Mouse (Mus musculus): ENCODE data around the gene Lrba. TPM values are rescaled to one million over a fixed set of nuclear protein-coding genes. Genes with fewer than 3 reads are reported as not detected.
A peak's percentile ranks its signal among the peaks of the same experiment; 100 is the strongest.

Lrba gene
- polyA plus RNA-seq, 1 experiment from 2014 or later: 2.5 TPM

DNA sequence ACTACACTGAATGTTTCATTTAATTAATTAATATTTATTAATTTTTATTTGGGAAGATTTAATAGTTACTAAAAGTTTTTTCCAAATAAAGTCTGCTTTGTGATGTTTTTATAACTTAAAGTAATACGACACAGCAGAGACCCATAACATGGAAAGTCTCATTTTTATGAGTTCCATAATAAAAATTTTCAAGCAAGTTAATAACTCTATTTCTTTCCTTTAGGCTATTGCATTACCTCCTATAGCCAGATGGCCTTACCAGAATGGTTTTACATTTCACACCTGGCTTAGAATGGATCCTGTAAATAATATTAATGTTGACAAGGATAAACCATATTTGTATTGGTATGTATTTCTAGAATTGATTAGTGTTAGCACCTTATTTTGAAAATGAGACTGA lies 70.4 kb downstream of the Lrba start:
- 93% methylated on average over 1 of the region's 1 CpGs for WGBS
- Histone ChIP-seq H3K27me3 (replicated peaks; ENCODE audit: insufficient read depth, low read length) (no peaks in the 10 kb centered on the region), H3K9me3 (ENCODE audit: low read length) (no peaks in the 10 kb centered on the region), H3K4me2 (replicated peaks; ENCODE audit: low read depth, low read length) (no peak overlapping the region), H3K4me1 (ENCODE audit: insufficient read depth, low read depth, low read length) (no peaks in the 10 kb centered on the region), H3K36me3 (ENCODE audit: insufficient read depth, low read length) (no peaks in the 10 kb centered on the region), H3K4me3 (ENCODE audit: low read depth, low read length) (no peak overlapping the region), H3K9ac (replicated peaks; ENCODE audit: low read depth) (no peak overlapping the region), H3K27ac (ENCODE audit: low read length) (no peak overlapping the region)
- no peak for ATAC-seq
- TF ChIP-seq CTCF (IDR thresholded peaks at IDR 0.05): no peak
- DNase-seq (ENCODE audit: low spot score): no peak

DNA sequence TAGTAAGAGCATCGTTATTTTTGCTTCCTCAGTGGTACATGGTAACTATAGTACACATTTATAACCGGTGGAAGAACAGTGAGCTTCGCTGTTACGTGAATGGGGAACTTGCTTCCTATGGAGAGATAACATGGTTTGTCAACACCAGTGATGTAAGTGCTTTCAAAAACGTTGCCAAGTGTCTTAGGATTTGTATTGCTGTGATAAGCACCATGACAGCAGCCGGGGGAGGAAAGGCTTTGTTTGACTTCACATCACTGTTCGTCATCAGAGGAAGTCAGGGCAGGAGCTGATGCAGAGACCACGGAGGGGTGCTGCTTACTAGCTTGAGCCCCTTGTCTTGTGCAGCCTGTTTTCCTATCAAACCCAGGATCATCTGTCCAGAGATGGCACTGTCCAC lies 71.7 kb downstream of the Lrba start:
- Histone ChIP-seq H3K4me3 (ENCODE audit: low read depth, low read length) (no peak overlapping the region), H3K9me3 (ENCODE audit: low read length) (no peaks in the 10 kb centered on the region), H3K27me3 (replicated peaks; ENCODE audit: insufficient read depth, low read length) (no peaks in the 10 kb centered on the region), H3K4me2 (replicated peaks; ENCODE audit: low read depth, low read length) (no peak overlapping the region), H3K9ac (replicated peaks; ENCODE audit: low read depth) (no peak overlapping the region), H3K27ac (ENCODE audit: low read length) (no peak overlapping the region), H3K36me3 (ENCODE audit: insufficient read depth, low read length) (no peaks in the 10 kb centered on the region), H3K4me1 (ENCODE audit: insufficient read depth, low read depth, low read length) (no peaks in the 10 kb centered on the region)
- TF ChIP-seq EP300 (IDR thresholded peaks at IDR 0.05) (no peak), CTCF (IDR thresholded peaks at IDR 0.05) (no peak)
- DNase-seq (ENCODE audit: low spot score) (no peak), ATAC-seq (no peak)
- WGBS: 39% methylated on average over 8 of the region's 8 CpGs

DNA sequence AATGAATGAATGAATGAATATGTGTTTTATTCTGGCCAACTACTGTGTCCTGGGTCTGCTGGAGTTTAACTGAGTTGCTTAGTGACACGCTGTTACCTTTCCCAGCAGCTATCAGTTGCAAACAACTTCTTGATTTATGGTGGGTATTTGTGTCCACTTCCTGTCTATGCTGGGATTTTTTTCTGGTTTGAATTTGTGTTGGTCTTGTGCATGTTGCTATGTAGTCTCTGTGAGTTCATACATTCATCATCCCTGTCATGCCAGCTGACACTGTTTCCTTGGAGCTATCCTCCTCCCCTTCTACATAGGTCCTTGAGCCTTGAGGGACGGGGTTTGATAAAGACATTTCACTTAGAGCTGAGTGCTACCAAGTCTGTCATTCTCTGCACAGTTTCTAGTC lies 84.4 kb downstream of the Lrba start:
- H3K4me2 ChIP-seq (replicated peaks; ENCODE audit: low read depth, low read length): no peak overlapping the region
- H3K27ac ChIP-seq (ENCODE audit: low read length): no peak overlapping the region
- no peaks in the 10 kb centered on the region for H3K4me1 ChIP-seq (ENCODE audit: insufficient read depth, low read depth, low read length)
- TF ChIP-seq EP300 (IDR thresholded peaks at IDR 0.05) (no peak), CTCF (IDR thresholded peaks at IDR 0.05) (no peak)
- ATAC-seq (no peak), DNase-seq (ENCODE audit: low spot score) (no peak)
- no peak overlapping the region for H3K4me3 ChIP-seq (ENCODE audit: low read depth, low read length)
- 0 out of 2 replicates have a peak, but pooled peaks cover 4% of the 10 kb centered on the region for H3K36me3 ChIP-seq (ENCODE audit: insufficient read depth, low read length)
- H3K9me3 ChIP-seq (ENCODE audit: low read length): no peaks in the 10 kb centered on the region
- no peak overlapping the region for H3K9ac ChIP-seq (replicated peaks; ENCODE audit: low read depth)
- H3K27me3 ChIP-seq (replicated peaks; ENCODE audit: insufficient read depth, low read length): no peaks in the 10 kb centered on the region
- 52% methylated on average over 2 of the region's 2 CpGs for WGBS

DNA sequence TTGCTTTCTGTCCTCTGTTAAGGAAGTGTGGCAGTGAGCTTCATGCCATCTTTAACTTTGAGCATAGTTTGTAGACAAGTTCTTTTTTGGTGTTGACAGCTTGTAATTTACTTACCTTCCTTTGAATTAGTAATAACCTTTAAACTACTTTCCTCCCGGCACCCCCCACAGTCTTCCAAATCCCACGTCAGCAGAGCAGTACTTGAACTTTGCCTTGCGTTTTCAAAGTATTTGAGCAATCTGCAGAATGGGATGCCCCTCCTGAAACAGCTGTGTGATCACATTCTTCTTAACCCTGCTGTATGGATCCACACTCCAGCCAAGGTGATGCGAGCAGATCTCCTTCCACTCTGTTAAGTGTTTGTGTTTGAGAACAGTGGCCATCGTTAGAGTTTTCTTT lies 85.7 kb downstream of the Lrba start:
- ATAC-seq: no peak
- Histone ChIP-seq H3K9me3 (ENCODE audit: low read length) (no peaks in the 10 kb centered on the region), H3K27me3 (replicated peaks; ENCODE audit: insufficient read depth, low read length) (no peaks in the 10 kb centered on the region), H3K36me3 (ENCODE audit: insufficient read depth, low read length) (no peaks in the 10 kb centered on the region), H3K4me2 (replicated peaks; ENCODE audit: low read depth, low read length) (no peak overlapping the region), H3K4me3 (ENCODE audit: low read depth, low read length) (no peak overlapping the region), H3K27ac (ENCODE audit: low read length) (no peak overlapping the region), H3K9ac (replicated peaks; ENCODE audit: low read depth) (no peak overlapping the region), H3K4me1 (ENCODE audit: insufficient read depth, low read depth, low read length) (no peaks in the 10 kb centered on the region)
- no peak for DNase-seq (ENCODE audit: low spot score)
- 64% methylated on average over 5 of the region's 5 CpGs for WGBS
- TF ChIP-seq EP300 (IDR thresholded peaks at IDR 0.05): no peak
- no peak for TF ChIP-seq CTCF (IDR thresholded peaks at IDR 0.05)

DNA sequence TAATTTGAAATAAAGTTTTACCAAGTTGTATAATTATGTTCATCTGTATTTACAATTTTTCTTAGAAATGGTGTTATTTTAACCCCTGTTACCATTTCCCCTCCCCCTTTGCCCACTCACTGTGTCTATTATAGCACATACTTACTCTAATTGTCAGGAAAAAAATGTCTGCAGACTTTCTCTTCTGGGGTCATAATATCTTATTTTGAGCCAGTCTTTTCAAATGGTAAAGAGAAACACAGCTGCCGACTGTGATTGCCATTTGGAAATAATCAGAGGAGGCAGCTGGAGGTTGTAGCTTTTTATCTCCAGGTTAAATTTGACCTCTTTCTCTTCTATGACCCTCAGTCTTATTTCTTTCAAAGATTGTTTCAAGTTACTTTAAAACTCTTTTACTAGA lies 86.9 kb downstream of the Lrba start:
- DNase-seq (ENCODE audit: low spot score): no peak
- no peaks in the 10 kb centered on the region for H3K9me3 ChIP-seq (ENCODE audit: low read length)
- no peak for ATAC-seq
- TF ChIP-seq EP300 (IDR thresholded peaks at IDR 0.05) (no peak), CTCF (IDR thresholded peaks at IDR 0.05) (no peak)
- no peaks in the 10 kb centered on the region for H3K4me1 ChIP-seq (ENCODE audit: insufficient read depth, low read depth, low read length)
- H3K4me3 ChIP-seq (ENCODE audit: low read depth, low read length): no peak overlapping the region
- H3K4me2 ChIP-seq (replicated peaks; ENCODE audit: low read depth, low read length): no peak overlapping the region
- H3K27ac ChIP-seq (ENCODE audit: low read length): no peak overlapping the region
- no peaks in the 10 kb centered on the region for H3K36me3 ChIP-seq (ENCODE audit: insufficient read depth, low read length)
- no peaks in the 10 kb centered on the region for H3K27me3 ChIP-seq (replicated peaks; ENCODE audit: insufficient read depth, low read length)
- H3K9ac ChIP-seq (replicated peaks; ENCODE audit: low read depth): no peak overlapping the region
- WGBS: 47% methylated on average over 1 of the region's 1 CpGs

DNA sequence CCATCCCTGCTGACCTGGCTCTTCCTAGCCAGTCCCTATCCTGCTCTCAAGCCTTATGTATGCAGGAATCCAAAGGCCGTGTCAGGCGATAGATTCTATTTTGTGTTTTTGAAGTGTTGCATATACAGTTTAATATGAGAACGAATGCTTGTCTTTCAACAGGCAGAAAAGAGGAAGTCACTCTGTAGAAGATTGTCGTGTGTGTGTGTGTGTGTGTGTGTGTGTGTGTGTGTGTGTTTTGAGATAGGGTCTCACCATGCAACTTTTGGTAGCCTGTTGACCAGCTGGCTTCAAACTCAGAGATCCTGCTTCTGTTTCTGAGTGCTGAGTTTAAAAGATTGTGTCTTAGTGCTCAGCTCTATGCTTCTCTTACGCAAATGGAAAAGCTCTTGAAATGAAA lies 93.2 kb downstream of the Lrba start:
- Histone ChIP-seq H3K9ac (replicated peaks; ENCODE audit: low read depth) (no peak overlapping the region), H3K27ac (ENCODE audit: low read length) (no peak overlapping the region), H3K36me3 (ENCODE audit: insufficient read depth, low read length) (no peaks in the 10 kb centered on the region), H3K4me1 (ENCODE audit: insufficient read depth, low read depth, low read length) (no peaks in the 10 kb centered on the region), H3K4me3 (ENCODE audit: low read depth, low read length) (no peak overlapping the region), H3K9me3 (ENCODE audit: low read length) (no peaks in the 10 kb centered on the region), H3K27me3 (replicated peaks; ENCODE audit: insufficient read depth, low read length) (no peaks in the 10 kb centered on the region), H3K4me2 (replicated peaks; ENCODE audit: low read depth, low read length) (no peak overlapping the region)
- DNase-seq (ENCODE audit: low spot score) (no peak), ATAC-seq (no peak)
- no peak for TF ChIP-seq CTCF (IDR thresholded peaks at IDR 0.05)
- TF ChIP-seq EP300 (IDR thresholded peaks at IDR 0.05): no peak
- WGBS: 71% methylated on average over 5 of the region's 5 CpGs

DNA sequence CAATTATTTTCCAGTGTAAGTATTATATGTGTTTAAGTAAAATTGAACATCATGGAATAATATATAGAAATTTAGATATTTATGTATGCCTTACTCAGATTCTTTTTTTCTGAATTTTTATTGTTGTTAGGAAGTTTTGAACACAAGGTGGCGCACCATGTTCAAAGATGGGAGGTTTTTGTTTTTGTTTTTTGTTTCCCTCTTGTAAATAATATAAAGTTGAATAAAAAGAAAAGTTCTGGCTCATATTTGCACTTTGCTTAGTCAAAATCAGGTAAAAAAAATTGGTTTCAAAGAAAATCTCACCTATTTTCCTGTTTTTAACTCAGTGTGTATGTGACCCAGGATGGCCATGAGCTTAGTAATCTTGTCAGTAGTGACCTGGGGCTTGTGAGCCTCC lies 104.1 kb downstream of the Lrba start:
- H3K9me3 ChIP-seq (ENCODE audit: low read length): no peaks in the 10 kb centered on the region
- H3K4me1 ChIP-seq (ENCODE audit: insufficient read depth, low read depth, low read length): no peaks in the 10 kb centered on the region
- DNase-seq (ENCODE audit: low spot score) (peak; percentile 15), ATAC-seq (no peak)
- no peaks in the 10 kb centered on the region for H3K27me3 ChIP-seq (replicated peaks; ENCODE audit: insufficient read depth, low read length)
- H3K9ac ChIP-seq (replicated peaks; ENCODE audit: low read depth): no peak overlapping the region
- H3K4me2 ChIP-seq (replicated peaks; ENCODE audit: low read depth, low read length): no peak overlapping the region
- 21% methylated on average over 1 of the region's 1 CpGs for WGBS
- TF ChIP-seq CTCF (IDR thresholded peaks at IDR 0.05): peak; percentile 58
- no peak for TF ChIP-seq EP300 (IDR thresholded peaks at IDR 0.05)
- no peaks in the 10 kb centered on the region for H3K36me3 ChIP-seq (ENCODE audit: insufficient read depth, low read length)
- H3K27ac ChIP-seq (ENCODE audit: low read length): no peak overlapping the region
- no peak overlapping the region for H3K4me3 ChIP-seq (ENCODE audit: low read depth, low read length)
